Mouse (Mus musculus): Measurements from ENCODE around the gene Qrfp. TPM values are rescaled to one million over a fixed set of nuclear protein-coding genes. Genes with fewer than 3 reads are reported as not detected.
A peak's percentile ranks its signal among the peaks of the same experiment; 100 is the strongest.

Gene Qrfp
- total and polyA plus RNA-seq, 2 experiments from 2014 or later, result 0.06 to 0.19 TPM

DNA sequence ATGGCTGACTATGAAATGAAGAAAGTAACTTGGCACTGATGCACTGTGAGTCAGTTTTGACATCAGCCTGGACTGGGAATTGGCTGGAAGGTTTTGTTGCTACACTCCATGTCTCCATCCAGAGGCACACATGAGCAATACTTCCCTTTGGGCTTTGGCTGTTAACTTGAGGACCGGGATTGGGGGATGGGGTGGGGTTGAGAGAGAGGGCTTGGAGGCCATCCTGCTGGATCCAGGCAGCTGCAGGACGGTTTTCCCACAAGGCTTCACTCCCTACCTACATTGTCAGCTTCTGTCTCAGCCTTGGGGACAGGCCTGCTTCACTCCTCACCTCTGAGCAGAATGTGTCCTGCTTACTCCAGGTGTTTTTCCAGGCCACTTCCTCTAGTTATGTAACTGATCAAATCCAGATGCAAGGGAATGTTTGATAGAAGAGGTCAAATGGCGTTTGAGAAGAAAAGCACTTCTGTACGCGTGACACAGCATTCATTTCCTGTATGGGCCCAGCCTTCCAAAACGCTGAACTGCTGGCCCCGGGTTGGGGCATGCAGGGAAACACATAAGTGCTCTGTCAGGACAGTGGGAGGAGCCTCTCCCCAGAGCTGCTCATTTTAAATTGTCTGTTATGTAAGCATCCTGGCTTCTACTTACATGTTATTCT is 39.5 kb downstream of the Qrfp start:
- H3K36me3 ChIP-seq (ENCODE audit: insufficient read depth), result no peaks in the 10 kb centered on the region
- H3K27me3 ChIP-seq (ENCODE audit: insufficient read depth, low read length), result no peaks in the 10 kb centered on the region
- no peak overlapping the region for H3K4me3 ChIP-seq (ENCODE audit: low read depth, low read length)
- DNase-seq, result no peak
- WGBS, result 58% methylated on average over 7 of the region's 7 CpGs
- 0 out of 2 replicates have a peak, but pooled peaks cover 3% of the 10 kb centered on the region for H3K4me1 ChIP-seq (ENCODE audit: insufficient read depth)
- no peak overlapping the region for H3K9ac ChIP-seq
- H3K9me3 ChIP-seq (ENCODE audit: low read length), result no peaks in the 10 kb centered on the region
- no peak for TF ChIP-seq CTCF (IDR thresholded peaks at IDR 0.05; ENCODE audit: low read depth)
- no peak overlapping the region for H3K4me2 ChIP-seq (ENCODE audit: low read depth)
- ATAC-seq, result no peak
- H3K27ac ChIP-seq (ENCODE audit: low read depth, low read length), result no peak overlapping the region

DNA sequence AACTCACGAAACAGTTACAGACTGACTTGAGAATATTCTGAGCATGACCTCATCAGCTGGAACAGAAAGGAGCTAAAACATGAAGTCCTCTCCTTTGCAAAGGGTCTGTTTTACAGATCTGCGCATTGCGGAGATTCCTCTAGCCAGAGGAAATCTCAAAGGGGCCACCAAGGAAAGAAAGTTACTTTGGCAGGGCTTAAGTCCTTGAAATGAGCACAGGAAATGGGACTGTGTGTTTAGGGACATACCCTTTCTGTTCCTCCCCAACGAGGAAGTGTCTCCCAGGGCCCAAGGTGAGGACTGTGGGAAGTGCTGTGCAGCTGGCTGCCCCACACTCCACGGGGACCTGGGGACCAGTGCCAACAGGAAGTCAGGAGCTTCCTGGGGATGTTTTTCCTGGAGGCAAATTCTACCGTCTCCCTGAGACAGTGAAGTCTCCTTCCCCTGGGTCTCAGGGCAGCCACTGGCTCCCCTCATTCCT is 40.7 kb downstream of the Qrfp start:
- DNase-seq (no peak), ATAC-seq (no peak)
- Histone ChIP-seq H3K27ac (ENCODE audit: low read depth, low read length) (no peak overlapping the region; the same call in 1 of the 2 replicates), H3K4me3 (ENCODE audit: low read depth, low read length) (no peak overlapping the region), H3K4me1 (ENCODE audit: insufficient read depth) (0 out of 2 replicates have a peak, but pooled peaks cover 3% of the 10 kb centered on the region), H3K9ac (no peak overlapping the region), H3K36me3 (ENCODE audit: insufficient read depth) (no peaks in the 10 kb centered on the region), H3K9me3 (ENCODE audit: low read length) (no peaks in the 10 kb centered on the region), H3K4me2 (ENCODE audit: low read depth) (no peak overlapping the region), H3K27me3 (ENCODE audit: insufficient read depth, low read length) (no peaks in the 10 kb centered on the region)
- 35% methylated on average over 6 of the region's 6 CpGs for WGBS
- TF ChIP-seq CTCF (IDR thresholded peaks at IDR 0.05; ENCODE audit: low read depth), result no peak

DNA sequence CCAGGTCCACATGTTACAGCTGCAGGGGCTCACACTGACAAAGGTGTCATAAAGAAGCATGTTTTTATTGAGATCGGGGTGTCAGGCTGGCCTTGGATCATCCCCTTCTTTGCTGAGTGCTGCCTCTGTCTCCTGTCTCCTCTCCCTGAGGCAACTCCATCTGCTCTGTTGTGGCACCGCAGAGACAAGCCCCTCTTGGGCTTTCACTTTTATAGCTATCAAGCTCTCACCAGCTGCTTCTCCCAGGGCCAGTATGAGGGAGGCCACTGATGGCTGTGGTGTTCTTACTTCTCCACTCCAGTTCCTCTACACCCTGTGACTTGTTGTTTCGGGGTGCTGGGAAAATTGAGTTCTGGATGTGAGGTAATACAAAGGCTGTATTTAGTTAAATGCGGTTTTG is 41.3 kb downstream of the Qrfp start:
- no peak overlapping the region for H3K9ac ChIP-seq
- no peaks in the 10 kb centered on the region for H3K9me3 ChIP-seq (ENCODE audit: low read length)
- no peak for TF ChIP-seq CTCF (IDR thresholded peaks at IDR 0.05; ENCODE audit: low read depth)
- H3K4me3 ChIP-seq (ENCODE audit: low read depth, low read length), result no peak overlapping the region
- 0 out of 2 replicates have a peak, but pooled peaks cover 3% of the 10 kb centered on the region for H3K4me1 ChIP-seq (ENCODE audit: insufficient read depth)
- DNase-seq (no peak), ATAC-seq (no peak)
- H3K27me3 ChIP-seq (ENCODE audit: insufficient read depth, low read length), result no peaks in the 10 kb centered on the region
- H3K36me3 ChIP-seq (ENCODE audit: insufficient read depth), result no peaks in the 10 kb centered on the region
- 49% methylated on average over 4 of the region's 4 CpGs for WGBS
- H3K4me2 ChIP-seq (ENCODE audit: low read depth), result no peak overlapping the region
- peak overlapping the region; percentile 54; the same call in 1 of the 2 replicates for H3K27ac ChIP-seq (ENCODE audit: low read depth, low read length)

DNA sequence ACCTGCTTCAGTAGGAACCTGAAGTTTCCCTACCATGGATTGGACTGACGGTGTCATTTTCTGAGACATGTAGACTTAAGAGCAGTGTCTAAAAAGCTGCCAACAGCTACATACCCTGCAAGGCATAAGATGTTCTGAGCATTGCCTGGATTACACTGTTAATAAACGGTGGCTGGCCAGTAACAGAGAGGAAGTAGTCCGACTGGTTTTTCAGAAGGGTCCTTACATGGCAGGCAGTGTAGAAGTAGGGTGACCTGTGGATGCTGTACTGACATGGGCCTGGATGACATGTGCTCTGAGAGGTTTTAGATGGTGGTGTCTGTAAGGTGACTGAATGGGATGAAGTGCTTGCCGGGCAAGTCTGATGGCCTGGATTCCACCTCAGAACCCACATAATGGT is 42.6 kb downstream of the Qrfp start:
- Histone ChIP-seq H3K4me2 (ENCODE audit: low read depth) (no peak overlapping the region), H3K4me1 (ENCODE audit: insufficient read depth) (0 out of 2 replicates have a peak, but pooled peaks cover 3% of the 10 kb centered on the region), H3K9me3 (ENCODE audit: low read length) (no peaks in the 10 kb centered on the region), H3K27ac (ENCODE audit: low read depth, low read length) (no peak overlapping the region), H3K27me3 (ENCODE audit: insufficient read depth, low read length) (no peaks in the 10 kb centered on the region), H3K4me3 (ENCODE audit: low read depth, low read length) (no peak overlapping the region), H3K9ac (no peak overlapping the region), H3K36me3 (ENCODE audit: insufficient read depth) (no peaks in the 10 kb centered on the region)
- 83% methylated on average over 4 of the region's 4 CpGs for WGBS
- TF ChIP-seq CTCF (IDR thresholded peaks at IDR 0.05; ENCODE audit: low read depth), result no peak
- ATAC-seq, result no peak
- no peak for DNase-seq

DNA sequence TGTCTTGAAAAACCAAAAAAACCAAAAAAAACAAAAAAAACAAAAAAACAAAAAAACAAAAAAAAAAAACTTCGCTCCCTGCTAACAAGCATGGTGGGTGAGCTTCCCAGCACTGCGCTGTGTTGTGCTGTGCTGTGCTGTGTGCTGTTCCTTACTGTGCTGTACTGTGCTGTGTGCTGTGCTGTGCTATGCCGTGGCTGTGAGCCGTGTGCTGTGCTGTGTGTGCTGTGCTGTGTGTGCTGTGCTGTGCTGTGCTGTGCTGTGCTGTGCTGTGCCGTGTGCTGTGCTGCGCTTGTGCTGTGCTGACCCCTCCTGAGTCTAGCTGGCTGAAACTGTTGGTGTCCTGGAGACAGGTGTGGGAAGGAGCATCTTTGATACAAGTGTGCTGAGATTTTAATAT is 43.3 kb downstream of the Qrfp start:
- no peak overlapping the region for H3K4me2 ChIP-seq (ENCODE audit: low read depth)
- TF ChIP-seq CTCF (IDR thresholded peaks at IDR 0.05; ENCODE audit: low read depth), result no peak
- ATAC-seq (no peak), DNase-seq (no peak)
- WGBS, result 94% methylated on average over 6 of the region's 6 CpGs
- no peak overlapping the region for H3K27ac ChIP-seq (ENCODE audit: low read depth, low read length)
- no peaks in the 10 kb centered on the region for H3K36me3 ChIP-seq (ENCODE audit: insufficient read depth)
- H3K27me3 ChIP-seq (ENCODE audit: insufficient read depth, low read length), result no peaks in the 10 kb centered on the region
- H3K4me3 ChIP-seq (ENCODE audit: low read depth, low read length), result no peak overlapping the region
- H3K9ac ChIP-seq, result no peak overlapping the region
- H3K9me3 ChIP-seq (ENCODE audit: low read length), result no peaks in the 10 kb centered on the region
- H3K4me1 ChIP-seq (ENCODE audit: insufficient read depth), result 0 out of 2 replicates have a peak, but pooled peaks cover 3% of the 10 kb centered on the region

DNA sequence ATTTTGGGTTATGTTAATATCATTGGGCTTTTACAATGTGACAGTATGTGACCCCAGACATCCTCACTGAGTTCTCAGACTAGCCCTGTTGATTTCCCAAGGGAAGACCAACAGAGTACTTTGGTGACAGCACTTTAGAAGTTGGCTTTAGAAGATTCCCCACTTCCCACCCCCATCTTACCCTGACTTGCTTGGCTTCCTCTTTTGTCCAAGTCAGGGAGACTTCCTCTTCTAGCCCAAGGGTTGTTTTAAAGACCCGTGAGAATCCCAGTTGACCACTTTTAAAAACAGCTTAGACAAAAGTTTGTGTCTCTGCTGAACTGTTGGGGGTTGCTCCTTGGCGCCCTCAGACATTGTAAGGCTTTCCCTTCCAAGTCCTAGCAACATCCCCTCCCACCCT is 47.1 kb downstream of the Qrfp start:
- Histone ChIP-seq H3K4me1 (ENCODE audit: insufficient read depth) (peaks cover 8% of the 10 kb centered on the region; the same call in 1 of the 2 replicates), H3K9me3 (ENCODE audit: low read length) (no peaks in the 10 kb centered on the region), H3K27me3 (ENCODE audit: insufficient read depth, low read length) (no peaks in the 10 kb centered on the region), H3K4me3 (ENCODE audit: low read depth, low read length) (no peak overlapping the region), H3K4me2 (ENCODE audit: low read depth) (no peak overlapping the region), H3K36me3 (ENCODE audit: insufficient read depth) (no peaks in the 10 kb centered on the region), H3K27ac (ENCODE audit: low read depth, low read length) (no peak overlapping the region), H3K9ac (no peak overlapping the region)
- 17% methylated on average over 2 of the region's 2 CpGs for WGBS
- no peak for DNase-seq
- no peak for ATAC-seq
- no peak for TF ChIP-seq CTCF (IDR thresholded peaks at IDR 0.05; ENCODE audit: low read depth)

DNA sequence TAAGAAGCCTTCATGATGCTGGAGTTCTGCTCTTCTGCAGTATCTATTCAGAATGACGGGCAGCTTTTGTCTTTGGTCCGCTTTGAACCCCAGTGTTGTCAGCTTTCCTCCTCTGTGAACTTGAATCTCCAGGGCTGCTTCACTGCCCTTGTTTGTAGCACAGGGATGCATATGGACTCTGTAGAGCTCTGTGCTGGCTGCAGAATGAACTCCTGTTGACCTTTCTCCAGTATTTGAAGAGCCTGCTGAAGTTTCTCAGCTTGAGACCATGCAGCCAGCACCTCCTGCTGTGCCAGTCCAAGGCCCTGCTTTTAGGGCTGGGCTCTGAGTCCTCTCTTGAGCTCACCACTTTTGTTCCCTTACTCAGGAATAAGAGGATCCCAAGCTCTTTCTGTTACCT is 47.5 kb downstream of the Qrfp start:
- H3K36me3 ChIP-seq (ENCODE audit: insufficient read depth), result no peaks in the 10 kb centered on the region
- no peaks in the 10 kb centered on the region for H3K9me3 ChIP-seq (ENCODE audit: low read length)
- 15% methylated on average over 2 of the region's 2 CpGs for WGBS
- H3K4me2 ChIP-seq (ENCODE audit: low read depth), result no peak overlapping the region
- no peak for TF ChIP-seq CTCF (IDR thresholded peaks at IDR 0.05; ENCODE audit: low read depth)
- H3K27ac ChIP-seq (ENCODE audit: low read depth, low read length), result no peak overlapping the region
- no peak overlapping the region for H3K4me3 ChIP-seq (ENCODE audit: low read depth, low read length)
- ATAC-seq, result no peak
- no peak for DNase-seq
- H3K27me3 ChIP-seq (ENCODE audit: insufficient read depth, low read length), result no peaks in the 10 kb centered on the region
- peaks cover 8% of the 10 kb centered on the region; the same call in 1 of the 2 replicates for H3K4me1 ChIP-seq (ENCODE audit: insufficient read depth)
- H3K9ac ChIP-seq, result no peak overlapping the region
